Mouse (Mus musculus): ENCODE measurements around the gene BC051019.

Gene BC051019

GRCm38 (mm10) chr7:109662626-109663025, 61.0 kb downstream of the BC051019 start:
- in situ Hi-C loops (cut with MboI; ENCODE audit: low sequenced_read_pairs), result no loop called here
